Mouse (Mus musculus): ENCODE measurements at regions not wholly inside any gene's neighbourhood (a gene's known extent, or its start where the extent isn't known, plus 50 kb on each side); places are given as distances from the start of the nearest gene placed in this dataset.

GRCm38 (mm10) chr13:32422485-32422884, 83.9 kb upstream of the Gmds start:
- H3K36me3 ChIP-seq (ENCODE audit: insufficient read depth), result no peaks in the 10 kb centered on the region
- H3K9ac ChIP-seq, result no peak overlapping the region
- DNase-seq (no peak), ATAC-seq (ENCODE audit: insufficient read depth) (no peak)
- H3K27me3 ChIP-seq (ENCODE audit: insufficient read depth, low read length), result no peaks in the 10 kb centered on the region
- H3K27ac ChIP-seq (ENCODE audit: low read depth), result no peak overlapping the region
- no peak overlapping the region for H3K4me2 ChIP-seq
- no peaks in the 10 kb centered on the region for H3K9me3 ChIP-seq (ENCODE audit: low read depth, low read length)
- 50% methylated on average over 2 of the region's 2 CpGs for whole genome bisulfite sequencing
- TF ChIP-seq CTCF (IDR thresholded peaks at IDR 0.05; ENCODE audit: low read depth), result no peak
- no peak overlapping the region for H3K4me3 ChIP-seq (ENCODE audit: low read depth, low read length)
- no peaks in the 10 kb centered on the region for H3K4me1 ChIP-seq (ENCODE audit: insufficient read depth)

- Histone ChIP-seq H3K4me1 (ENCODE audit: insufficient read depth) (no peaks in the 10 kb centered on the region), H3K27ac (ENCODE audit: low read depth) (no peak overlapping the region), H3K36me3 (ENCODE audit: insufficient read depth) (no peaks in the 10 kb centered on the region), H3K9ac (no peak overlapping the region), H3K27me3 (ENCODE audit: insufficient read depth, low read length) (no peaks in the 10 kb centered on the region), H3K9me3 (ENCODE audit: low read depth, low read length) (no peaks in the 10 kb centered on the region), H3K4me2 (no peak overlapping the region), H3K4me3 (ENCODE audit: low read depth, low read length) (no peak overlapping the region)
- WGBS, result 74% methylated on average over 6 of the region's 6 CpGs
- no peak for TF ChIP-seq CTCF (IDR thresholded peaks at IDR 0.05; ENCODE audit: low read depth)
- no peak for ATAC-seq (ENCODE audit: insufficient read depth)
- DNase-seq, result no peak
Measured at GRCm38 (mm10) chr13:32419326-32419725, 80.8 kb upstream of the Gmds start.

- Histone ChIP-seq H3K9me3 (ENCODE audit: low read depth, low read length) (no peaks in the 10 kb centered on the region), H3K36me3 (ENCODE audit: insufficient read depth) (no peaks in the 10 kb centered on the region), H3K4me1 (ENCODE audit: insufficient read depth) (no peaks in the 10 kb centered on the region), H3K4me3 (ENCODE audit: low read depth, low read length) (no peak overlapping the region), H3K27ac (ENCODE audit: low read depth) (no peak overlapping the region), H3K27me3 (ENCODE audit: insufficient read depth, low read length) (peaks cover 1% of the 10 kb centered on the region; the same call in 1 of the 2 replicates), H3K4me2 (no peak overlapping the region), H3K9ac (no peak overlapping the region)
- no peak for TF ChIP-seq CTCF (IDR thresholded peaks at IDR 0.05; ENCODE audit: low read depth)
- 78% methylated on average over 2 of the region's 2 CpGs for whole genome bisulfite sequencing
- ATAC-seq (ENCODE audit: insufficient read depth) (no peak), DNase-seq (no peak)
Measured at GRCm38 (mm10) chr13:32418655-32419054, 80.1 kb upstream of the Gmds start.

GRCm38 (mm10) chr13:32417907-32418306, 79.4 kb upstream of the Gmds start:
- ATAC-seq (ENCODE audit: insufficient read depth), result no peak
- H3K36me3 ChIP-seq (ENCODE audit: insufficient read depth), result no peaks in the 10 kb centered on the region

GRCm38 (mm10) chr13:32411287-32411935, 72.9 kb upstream of the Gmds start:
- Histone ChIP-seq H3K27me3 (ENCODE audit: insufficient read depth, low read length) (peaks cover 4% of the 10 kb centered on the region; the same call in 1 of the 2 replicates), H3K4me3 (ENCODE audit: low read depth, low read length) (no peak overlapping the region), H3K9me3 (ENCODE audit: low read depth, low read length) (no peaks in the 10 kb centered on the region), H3K27ac (ENCODE audit: low read depth) (no peak overlapping the region), H3K4me2 (no peak overlapping the region), H3K9ac (no peak overlapping the region), H3K4me1 (ENCODE audit: insufficient read depth) (no peaks in the 10 kb centered on the region), H3K36me3 (ENCODE audit: insufficient read depth) (no peaks in the 10 kb centered on the region)
- WGBS, result 24% methylated on average over 14 of the region's 14 CpGs
- DNase-seq (peak; percentile 89), ATAC-seq (ENCODE audit: insufficient read depth) (peak; percentile 35; the same call in 1 of the 2 replicates)
- peak; percentile 91 for TF ChIP-seq CTCF (IDR thresholded peaks at IDR 0.05; ENCODE audit: low read depth)

More at GRCm38 (mm10) chr13:32417907-32418306, 79.4 kb upstream of the Gmds start:
- H3K27ac ChIP-seq (ENCODE audit: low read depth), result no peak overlapping the region
- no peaks in the 10 kb centered on the region for H3K4me1 ChIP-seq (ENCODE audit: insufficient read depth)
- no peak overlapping the region for H3K4me2 ChIP-seq
- TF ChIP-seq CTCF (IDR thresholded peaks at IDR 0.05; ENCODE audit: low read depth), result no peak
- DNase-seq, result no peak
- peaks cover 4% of the 10 kb centered on the region; the same call in 1 of the 2 replicates for H3K27me3 ChIP-seq (ENCODE audit: insufficient read depth, low read length)
- no peak overlapping the region for H3K9ac ChIP-seq
- no peak overlapping the region for H3K4me3 ChIP-seq (ENCODE audit: low read depth, low read length)
- H3K9me3 ChIP-seq (ENCODE audit: low read depth, low read length), result no peaks in the 10 kb centered on the region

GRCm38 (mm10) chr13:32410065-32410464, 71.5 kb upstream of the Gmds start:
- peaks cover 4% of the 10 kb centered on the region; the same call in 1 of the 2 replicates for H3K27me3 ChIP-seq (ENCODE audit: insufficient read depth, low read length)
- H3K36me3 ChIP-seq (ENCODE audit: insufficient read depth), result no peaks in the 10 kb centered on the region
- WGBS, result 66% methylated on average over 6 of the region's 6 CpGs

GRCm38 (mm10) chr13:32398616-32399015, 60.1 kb upstream of the Gmds start:
- WGBS, result 36% methylated on average over 1 of the region's 1 CpGs
- no peaks in the 10 kb centered on the region for H3K9me3 ChIP-seq (ENCODE audit: low read depth, low read length)

More at GRCm38 (mm10) chr13:32410065-32410464, 71.5 kb upstream of the Gmds start:
- Histone ChIP-seq H3K4me1 (ENCODE audit: insufficient read depth) (no peaks in the 10 kb centered on the region), H3K4me3 (ENCODE audit: low read depth, low read length) (no peak overlapping the region), H3K4me2 (no peak overlapping the region), H3K9ac (no peak overlapping the region), H3K9me3 (ENCODE audit: low read depth, low read length) (no peaks in the 10 kb centered on the region), H3K27ac (ENCODE audit: low read depth) (no peak overlapping the region)
- ATAC-seq (ENCODE audit: insufficient read depth) (no peak), DNase-seq (no peak)
- TF ChIP-seq CTCF (IDR thresholded peaks at IDR 0.05; ENCODE audit: low read depth), result no peak

More at GRCm38 (mm10) chr13:32398616-32399015, 60.1 kb upstream of the Gmds start:
- Histone ChIP-seq H3K36me3 (ENCODE audit: insufficient read depth) (no peaks in the 10 kb centered on the region), H3K4me3 (ENCODE audit: low read depth, low read length) (no peak overlapping the region), H3K4me2 (no peak overlapping the region), H3K4me1 (ENCODE audit: insufficient read depth) (no peaks in the 10 kb centered on the region), H3K27ac (ENCODE audit: low read depth) (no peak overlapping the region), H3K9ac (no peak overlapping the region), H3K27me3 (ENCODE audit: insufficient read depth, low read length) (no peaks in the 10 kb centered on the region)
- ATAC-seq (ENCODE audit: insufficient read depth), result no peak
- no peak for TF ChIP-seq CTCF (IDR thresholded peaks at IDR 0.05; ENCODE audit: low read depth)
- DNase-seq, result no peak

All from lung, embryonic 14.5 days (tissue).